Mouse (Mus musculus) heart, postnatal 0 days (tissue): ENCODE results near the gene Exoc3l. TPM values are rescaled to one million over a fixed set of nuclear protein-coding genes. Genes with fewer than 3 reads are reported as not detected.

Experiments used
- ATAC-seq: fragments of 200-750 bp; cut with Nextera tagmentation; 2 replicates; pipeline ENCODE4 v1.8.0; 2017; ENCODE audit warnings: low read depth, moderate number of reproducible peaks, moderate library complexity; ENCODE audit not compliant: insufficient read depth
- DNase-seq: peaks from one replicate; pipeline ENCODE4 v3.0.0-alpha.2; 2016; ENCODE audit warnings: low spot score
- H3K27ac ChIP-seq: fragments of 300-500 bp; sonication (generic); 2 replicates; pipeline ENCODE4 v1.5.1; 2014; ENCODE audit warnings: low read depth, mild to moderate bottlenecking
- H3K27me3 ChIP-seq: fragments of 300-500 bp; sonication (generic); 2 replicates; pipeline ENCODE4 v1.6.1; 2014; ENCODE audit warnings: low read length, mixed read lengths; ENCODE audit not compliant: control insufficient read depth, insufficient read depth
- H3K36me3 ChIP-seq: fragments of 300-500 bp; sonication (generic); replicated peaks from 2 replicates; pipeline ENCODE4 v1.6.1; 2014; ENCODE audit warnings: low read length, mixed read lengths; ENCODE audit not compliant: control insufficient read depth, insufficient read depth
- H3K4me1 ChIP-seq: fragments of 300-500 bp; sonication (generic); 2 replicates; pipeline ENCODE4 v1.6.1; 2014; ENCODE audit warnings: antibody characterized with exemption; ENCODE audit not compliant: control insufficient read depth, insufficient read depth
- H3K4me2 ChIP-seq: fragments of 300-500 bp; sonication (generic); 2 replicates; pipeline ENCODE4 v1.6.1; 2014; ENCODE audit warnings: low read depth, mild to moderate bottlenecking, low read length, moderate library complexity
- H3K4me3 ChIP-seq: fragments of 300-500 bp; sonication (generic); 2 replicates; pipeline ENCODE4 v1.5.1; 2014; ENCODE audit warnings: low read depth, low read length
- H3K9ac ChIP-seq: fragments of 300-500 bp; sonication (generic); replicated peaks from 2 replicates; pipeline ENCODE4 v1.6.1; 2014; ENCODE audit warnings: low read depth, low read length, mixed read lengths
- H3K9me3 ChIP-seq: fragments of 300-500 bp; sonication (generic); replicated peaks from 2 replicates; pipeline ENCODE4 v1.6.1; 2016; ENCODE audit warnings: low read length; ENCODE audit not compliant: control insufficient read depth
- CTCF ChIP-seq: IDR thresholded peaks from 2 replicates; pipeline ENCODE4 v1.5.1; 2016; ENCODE audit warnings: antibody characterized with exemption, control low read depth, low read depth
- EP300 ChIP-seq: IDR thresholded peaks from 2 replicates; pipeline ENCODE4 v1.6.1; 2016; ENCODE audit warnings: antibody characterized with exemption, low read depth
- WGBS: fragments of 180-500 bp; shearing (Covaris S2); extraction: QIAGEN DNeasy Blood & Tissue Kit; methylation state at CpG from one replicate; pipeline ENCODE4 v1.1.7; 2014; 5-methylcytosine and 5-hydroxymethylcytosine counted together
- microRNA counts: library from miRNA; unstranded; fragments of <30 nt; microRNA quantifications from one replicate; lab custom pipeline; 2015
- microRNA-seq: library from miRNA; unstranded; fragments of <30 nt; microRNA quantifications from one replicate; pipeline ENCODE4, GENCODE M21; 2016
- polyA plus RNA-seq: library from polyadenylated mRNA; unstranded; fragments of >200 nt; fragmentation: Nextera tagmentation; extraction: Ambion mirVana; gene quantifications from 2 replicates; pipeline ENCODE4 v1.2.1, GENCODE M21; 2015
- total RNA-seq: library from RNA; depleted of rRNA; stranded (reverse); fragments of >200 nt; gene quantifications from 2 replicates; pipeline ENCODE4 v1.2.3, GENCODE M21; 2014; ENCODE audit warnings: low replicate concordance; rRNA removed

Exoc3l gene
- total and polyA plus RNA-seq, 2 experiments from 2014 or later: 9.5 to 10.6 TPM

DNA sequence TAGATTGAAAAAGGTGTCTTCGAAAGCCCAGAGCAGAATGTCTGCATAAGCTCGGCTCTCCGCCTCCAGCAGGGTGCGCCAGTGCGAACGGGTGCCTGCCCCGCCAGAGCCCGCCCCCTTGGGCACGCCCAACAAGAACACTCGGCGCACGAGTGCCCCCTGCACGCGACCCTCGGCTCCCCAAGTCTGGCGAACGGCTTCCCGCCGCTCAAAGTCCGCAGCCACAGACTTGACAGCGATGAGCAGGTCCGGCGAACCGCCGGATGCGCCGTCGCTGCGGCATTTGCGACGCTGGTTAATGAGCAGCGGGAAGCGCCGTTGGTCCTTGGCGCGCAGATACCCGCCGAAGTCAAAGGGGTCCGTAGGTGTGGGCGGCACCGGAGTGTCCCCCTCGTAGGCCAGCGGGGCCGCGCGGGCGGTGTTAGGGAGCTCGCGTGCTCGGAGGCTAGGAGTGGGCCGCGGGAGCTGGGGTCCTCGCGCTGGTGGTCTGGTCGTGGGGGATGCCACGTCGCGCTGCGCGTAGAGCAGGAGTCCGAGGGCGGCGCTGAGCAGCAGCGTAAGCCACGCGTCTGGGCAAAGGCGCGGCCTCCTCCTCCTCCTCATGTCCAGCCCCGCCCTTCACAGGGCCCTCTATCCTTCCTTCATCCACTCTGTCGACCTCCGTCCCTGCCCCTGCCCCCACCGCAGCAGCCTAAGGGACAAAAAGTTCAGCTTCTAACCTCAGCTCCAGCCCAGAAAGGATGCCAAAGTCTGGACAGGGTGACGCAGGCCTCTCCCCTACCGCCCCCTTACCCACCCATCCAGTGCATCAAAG, 41.5 kb downstream of the Exoc3l start:
- Histone ChIP-seq H3K4me2 (peak overlapping the region; percentile 99), H3K27ac (peak overlapping the region; percentile 78), H3K27me3 (peaks cover 15% of the 10 kb centered on the region; the same call in 1 of the 2 replicates), H3K4me3 (peak overlapping the region; percentile 67), H3K9ac (peak overlapping the region; percentile 55), H3K9me3 (no peaks in the 10 kb centered on the region), H3K4me1 (peaks cover 22% of the 10 kb centered on the region), H3K36me3 (peaks cover 40% of the 10 kb centered on the region)
- ATAC-seq (peak; percentile 79), DNase-seq (peak; percentile 82)
- TF ChIP-seq EP300 (0 out of 2 replicates have a peak, but pooled peaks have one; percentile 28), CTCF (peak; percentile 76)
- WGBS: 1% methylated on average over 70 of the region's 74 CpGs

DNA sequence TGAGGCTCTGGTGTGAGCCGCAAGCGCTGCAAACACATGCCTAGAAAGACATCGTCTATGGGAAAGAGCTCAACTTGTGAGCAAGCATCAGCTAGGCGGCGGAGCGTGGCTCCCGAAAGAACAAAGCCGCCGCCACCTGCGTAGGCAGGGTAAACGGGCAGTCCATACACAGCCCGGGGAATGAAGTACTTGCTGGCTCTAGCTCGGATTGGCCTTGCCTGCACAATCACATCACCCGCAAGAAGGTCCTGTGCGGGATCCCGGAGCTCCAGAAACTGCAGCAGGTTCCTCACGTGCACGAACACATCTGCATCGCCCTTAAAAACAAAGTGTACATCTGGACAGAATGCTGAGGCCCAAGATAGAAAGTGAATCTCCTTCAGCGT, 42.1 kb downstream of the Exoc3l start:
- TF ChIP-seq CTCF (no peak), EP300 (no peak)
- H3K9ac ChIP-seq: no peak overlapping the region; the same call in 1 of the 2 replicates
- no peak for ATAC-seq
- H3K36me3 ChIP-seq: peaks cover 45% of the 10 kb centered on the region
- 48% methylated on average over 20 of the region's 20 CpGs for WGBS
- peak overlapping the region; percentile 99 for H3K4me2 ChIP-seq
- H3K4me1 ChIP-seq: peaks cover 16% of the 10 kb centered on the region
- no peak overlapping the region for H3K27ac ChIP-seq
- H3K4me3 ChIP-seq: peak overlapping the region; percentile 67
- H3K27me3 ChIP-seq: peaks cover 15% of the 10 kb centered on the region; the same call in 1 of the 2 replicates
- no peaks in the 10 kb centered on the region for H3K9me3 ChIP-seq
- DNase-seq: no peak

DNA sequence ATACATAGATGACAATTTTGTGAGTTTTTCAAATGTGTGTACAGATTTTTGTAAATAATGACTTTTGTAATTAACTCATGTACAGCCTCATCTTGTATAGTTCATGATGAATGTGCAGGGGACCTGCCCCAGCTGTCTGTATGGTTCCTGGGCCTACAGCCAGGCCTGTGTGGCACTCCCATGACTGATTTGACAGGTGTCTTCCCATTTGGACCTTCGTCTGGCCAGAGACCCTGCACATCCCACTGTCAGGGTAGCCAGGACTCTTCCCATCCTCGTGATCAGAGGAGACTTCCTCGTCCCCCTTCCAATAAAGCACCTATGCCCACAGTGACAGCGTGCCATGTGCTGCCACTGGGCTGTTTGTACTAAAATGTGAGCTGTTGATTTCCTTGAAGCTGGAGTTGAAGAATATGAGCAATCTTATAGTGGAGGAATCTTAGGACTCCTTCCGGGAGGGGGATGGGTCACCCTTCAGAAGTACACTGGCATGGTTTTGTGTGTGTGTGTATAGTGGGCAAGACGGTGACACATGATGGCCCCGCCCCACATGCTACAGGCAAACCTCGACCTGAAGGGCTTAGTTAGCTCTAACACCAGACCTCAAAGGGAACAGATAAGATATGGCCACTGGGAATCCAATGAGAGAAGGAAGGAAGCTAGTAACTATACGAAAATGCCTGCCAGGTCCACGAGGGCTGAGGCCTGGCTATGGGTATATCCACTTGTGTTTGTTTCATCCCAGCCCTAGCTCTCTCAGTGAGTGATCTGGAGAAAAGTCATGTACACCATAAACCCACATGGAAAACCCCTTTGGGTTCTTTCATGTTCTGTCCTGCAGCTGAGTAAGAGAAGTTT, 43.0 kb downstream of the Exoc3l start:
- Histone ChIP-seq H3K9ac (no peak overlapping the region), H3K27ac (no peak overlapping the region), H3K36me3 (peaks cover 53% of the 10 kb centered on the region), H3K4me1 (peaks cover 14% of the 10 kb centered on the region), H3K4me2 (no peak overlapping the region), H3K27me3 (0 out of 2 replicates have a peak, but pooled peaks cover 11% of the 10 kb centered on the region), H3K9me3 (no peaks in the 10 kb centered on the region), H3K4me3 (no peak overlapping the region)
- WGBS: 66% methylated on average over 10 of the region's 10 CpGs
- TF ChIP-seq CTCF (no peak), EP300 (no peak)
- DNase-seq (no peak), ATAC-seq (no peak)

DNA sequence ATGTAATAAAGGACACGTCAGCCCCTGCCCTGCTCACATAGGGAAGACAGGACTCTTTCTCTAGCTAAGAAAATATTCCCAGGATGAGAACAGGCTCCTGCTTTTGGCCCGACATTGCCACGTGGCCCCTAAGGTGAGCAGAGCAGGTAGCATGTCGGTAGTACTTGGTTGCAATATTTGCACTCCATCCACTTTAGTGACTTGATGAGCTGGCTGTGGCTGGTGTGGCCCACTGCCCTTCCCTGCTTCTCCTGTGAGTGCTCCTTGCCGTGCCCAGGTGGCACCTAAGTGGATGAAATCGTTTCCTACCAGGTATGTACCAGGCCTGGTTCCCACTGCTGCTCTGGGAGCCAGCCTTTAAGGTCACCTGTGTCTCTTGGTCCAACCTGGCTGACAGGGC, 43.9 kb downstream of the Exoc3l start:
- Histone ChIP-seq H3K4me2 (no peak overlapping the region), H3K27me3 (0 out of 2 replicates have a peak, but pooled peaks cover 11% of the 10 kb centered on the region), H3K9ac (no peak overlapping the region), H3K36me3 (peaks cover 62% of the 10 kb centered on the region), H3K4me3 (no peak overlapping the region), H3K27ac (no peak overlapping the region), H3K4me1 (peaks cover 14% of the 10 kb centered on the region), H3K9me3 (no peaks in the 10 kb centered on the region)
- TF ChIP-seq EP300: no peak
- no peak for TF ChIP-seq CTCF
- 89% methylated on average over 6 of the region's 6 CpGs for WGBS
- no peak for ATAC-seq
- DNase-seq: no peak

DNA sequence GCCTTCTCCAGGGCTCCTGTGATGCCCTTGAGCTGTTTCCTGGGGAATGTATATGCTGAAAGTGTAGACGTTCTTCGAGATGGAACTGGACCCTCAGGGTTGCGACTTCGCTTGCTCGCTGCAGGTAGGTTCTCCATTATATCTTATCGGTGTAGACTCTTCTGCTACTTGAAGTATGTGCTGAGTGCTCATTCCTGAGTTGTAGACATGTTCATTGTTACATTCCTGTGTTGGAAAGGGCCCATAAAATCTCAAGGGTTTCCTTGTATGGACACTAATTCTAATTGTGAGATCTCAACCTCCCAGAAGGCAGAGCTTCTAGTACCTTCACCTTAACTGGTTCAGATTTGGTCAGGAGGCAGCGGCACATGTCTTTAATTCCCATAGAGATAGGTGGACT, 54.9 kb downstream of the Exoc3l start:
- ATAC-seq (no peak), DNase-seq (no peak)
- WGBS: 88% methylated on average over 7 of the region's 7 CpGs
- Histone ChIP-seq H3K9ac (no peak overlapping the region), H3K36me3 (peaks cover 49% of the 10 kb centered on the region), H3K9me3 (no peaks in the 10 kb centered on the region), H3K4me1 (no peaks in the 10 kb centered on the region), H3K4me2 (no peak overlapping the region), H3K27me3 (no peaks in the 10 kb centered on the region), H3K27ac (no peak overlapping the region), H3K4me3 (no peak overlapping the region)
- TF ChIP-seq EP300: no peak
- TF ChIP-seq CTCF: no peak

MicroRNAs within 50 kb of the gene (microRNA counts, 519-probe panel; counts per million panel counts)
- 4,291 counts per million, percentile 54 among the panel's probes with 10 or more counts for microRNA mmu-miR-328 (lab: Ali Mortazavi, UCI)

Small RNA genes within 50 kb of the gene (microRNA-seq; reads per million reads assigned to microRNA genes)
- gene Gm27320 (not detected), gene Mir328 (638 reads per million, percentile 75 among the genes with 10 or more reads in this experiment)

Other genes with a start within 250 kb of the Exoc3l start
- gene Ces3a, start 247.5 kb downstream of the Exoc3l start, total RNA-seq: not detected in 2 replicates
- gene Ces3a, start 247.5 kb downstream of the Exoc3l start, polyA plus RNA-seq: not detected in 2 replicates
- 0.50 and 1.7 TPM in 2 replicates for gene Ces3b, start 212.3 kb downstream of the Exoc3l start, total RNA-seq
- gene Ces3b, start 212.3 kb downstream of the Exoc3l start, polyA plus RNA-seq: 0.16 and 0.34 TPM in 2 replicates
- not detected in 2 replicates for gene Ces4a, start 164.3 kb downstream of the Exoc3l start, total RNA-seq
- gene Ces4a, start 164.3 kb downstream of the Exoc3l start, polyA plus RNA-seq: not detected in 2 replicates
- 50.0 and 70.0 TPM in 2 replicates for gene Cbfb, start 125.4 kb downstream of the Exoc3l start, total RNA-seq
- 26.8 and 27.0 TPM in 2 replicates for gene Cbfb, start 125.4 kb downstream of the Exoc3l start, polyA plus RNA-seq
- gene D230025D16Rik, start 71.0 kb downstream of the Exoc3l start, total RNA-seq: 27.1 and 30.4 TPM in 2 replicates
- 14.3 and 15.2 TPM in 2 replicates for gene D230025D16Rik, start 71.0 kb downstream of the Exoc3l start, polyA plus RNA-seq
- gene B3gnt9, start 40.9 kb downstream of the Exoc3l start, total RNA-seq: 6.0 and 9.7 TPM in 2 replicates
- 7.3 and 7.7 TPM in 2 replicates for gene B3gnt9, start 40.9 kb downstream of the Exoc3l start, polyA plus RNA-seq
- gene Tradd, start 31.5 kb downstream of the Exoc3l start, total RNA-seq: 9.0 and 10.4 TPM in 2 replicates
- gene Tradd, start 31.5 kb downstream of the Exoc3l start, polyA plus RNA-seq: 16.7 and 17.6 TPM in 2 replicates
- 1.5 and 6.4 TPM in 2 replicates for gene Fbxl8, start 31.5 kb downstream of the Exoc3l start, total RNA-seq
- gene Fbxl8, start 31.5 kb downstream of the Exoc3l start, polyA plus RNA-seq: 3.6 and 4.3 TPM in 2 replicates
- 2.1 TPM in 1 of 2 replicates, not detected in the other for gene Hsf4, start 26.3 kb downstream of the Exoc3l start, total RNA-seq
- 0.34 and 0.43 TPM in 2 replicates for gene Hsf4, start 26.3 kb downstream of the Exoc3l start, polyA plus RNA-seq
- gene Nol3, start 20.0 kb downstream of the Exoc3l start, total RNA-seq: 6.8 and 13.2 TPM in 2 replicates
- gene Nol3, start 20.0 kb downstream of the Exoc3l start, polyA plus RNA-seq: 9.8 and 10.0 TPM in 2 replicates
- gene 4931428F04Rik, start 6.2 kb downstream of the Exoc3l start, total RNA-seq: 0.43 and 3.5 TPM in 2 replicates
- gene 4931428F04Rik, start 6.2 kb downstream of the Exoc3l start, polyA plus RNA-seq: 3.3 and 3.5 TPM in 2 replicates
- gene E2f4, start 1.6 kb upstream of the Exoc3l start, total RNA-seq: 19.2 and 27.9 TPM in 2 replicates
- gene E2f4, start 1.6 kb upstream of the Exoc3l start, polyA plus RNA-seq: 21.8 and 22.6 TPM in 2 replicates
- 1.4 and 2.2 TPM in 2 replicates for gene Elmo3, start 9.5 kb upstream of the Exoc3l start, total RNA-seq
- 1.6 and 1.9 TPM in 2 replicates for gene Elmo3, start 9.5 kb upstream of the Exoc3l start, polyA plus RNA-seq
- gene Lrrc29, start 30.2 kb upstream of the Exoc3l start, total RNA-seq: 4.0 and 5.8 TPM in 2 replicates
- 1.1 and 1.5 TPM in 2 replicates for gene Lrrc29, start 30.2 kb upstream of the Exoc3l start, polyA plus RNA-seq
- 69.3 and 81.0 TPM in 2 replicates for gene Tmem208, start 30.3 kb upstream of the Exoc3l start, total RNA-seq
- gene Tmem208, start 30.3 kb upstream of the Exoc3l start, polyA plus RNA-seq: 66.2 and 68.9 TPM in 2 replicates
- gene Fhod1, start 51.9 kb upstream of the Exoc3l start, total RNA-seq: 6.4 and 6.9 TPM in 2 replicates
- gene Fhod1, start 51.9 kb upstream of the Exoc3l start, polyA plus RNA-seq: 0.70 and 0.72 TPM in 2 replicates
- gene Slc9a5, start 52.7 kb upstream of the Exoc3l start, total RNA-seq: 1.2 and 3.9 TPM in 2 replicates
- 0.27 and 0.41 TPM in 2 replicates for gene Slc9a5, start 52.7 kb upstream of the Exoc3l start, polyA plus RNA-seq
- not detected in 2 replicates for gene Plekhg4, start 77.2 kb upstream of the Exoc3l start, total RNA-seq
- 0.03 and 0.08 TPM in 2 replicates for gene Plekhg4, start 77.2 kb upstream of the Exoc3l start, polyA plus RNA-seq
- gene Kctd19, start 117.4 kb upstream of the Exoc3l start, total RNA-seq: not detected in 2 replicates
- gene Kctd19, start 117.4 kb upstream of the Exoc3l start, polyA plus RNA-seq: not detected in 2 replicates
- gene Lrrc36, start 117.5 kb upstream of the Exoc3l start, total RNA-seq: 0.23 TPM in 1 of 2 replicates, not detected in the other
- 0.36 and 0.56 TPM in 2 replicates for gene Lrrc36, start 117.5 kb upstream of the Exoc3l start, polyA plus RNA-seq
- 12.9 and 19.8 TPM in 2 replicates for gene Tppp3, start 175.4 kb upstream of the Exoc3l start, total RNA-seq
- 37.8 and 42.3 TPM in 2 replicates for gene Tppp3, start 175.4 kb upstream of the Exoc3l start, polyA plus RNA-seq
- 37.8 and 56.2 TPM in 2 replicates for gene Zdhhc1, start 200.8 kb upstream of the Exoc3l start, total RNA-seq
- 19.1 TPM in 2 replicates for gene Zdhhc1, start 200.8 kb upstream of the Exoc3l start, polyA plus RNA-seq
- not detected in 2 replicates for gene Hsd11b2, start 222.7 kb upstream of the Exoc3l start, total RNA-seq
- 0.18 and 0.25 TPM in 2 replicates for gene Hsd11b2, start 222.7 kb upstream of the Exoc3l start, polyA plus RNA-seq